Mouse (Mus musculus) heart, adult 2 months (tissue): ENCODE measurements around the gene Txk.

Source experiments
- CTCF ChIP-seq: fragments of 200-600 bp; IDR thresholded peaks from 2 replicates; pipeline ENCODE4 v1.8.1; 2022; ENCODE audit warnings: antibody characterized with exemption, mild to moderate bottlenecking, moderate library complexity
- EP300 ChIP-seq: fragments of 200-500 bp; IDR thresholded peaks from 2 replicates; pipeline ENCODE4 v1.6.1; 2011; ENCODE audit warnings: low read depth, low read length, control low read depth; ENCODE audit not compliant: insufficient read depth

DNA sequence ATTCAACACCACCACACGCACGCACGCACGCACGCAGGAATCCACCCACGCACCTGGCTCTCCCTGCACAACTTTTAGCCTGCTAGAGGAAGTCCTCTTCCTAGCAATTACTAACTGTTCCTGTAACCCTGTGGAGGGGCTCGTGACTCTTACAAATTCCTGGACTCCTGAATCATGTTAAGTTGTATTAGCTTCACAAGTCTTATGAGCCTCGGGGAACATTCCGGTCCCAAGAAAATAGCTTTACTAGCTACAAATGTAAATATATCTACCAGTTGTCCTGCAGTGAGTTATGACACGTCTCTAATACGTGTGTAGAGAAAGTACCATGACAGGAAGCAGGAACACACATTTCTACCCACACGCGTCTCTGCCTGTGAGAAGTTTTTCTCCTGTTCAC is 43.1 kb downstream of the Txk start:
- no peak for TF ChIP-seq EP300
- no peak for TF ChIP-seq CTCF
